ENCODE assay signal across 22 mouse cellular contexts in genomic region chr16:28614412-28614811, GRCm38 (mm10).
DNase-seq lines count a peak whose midpoint lies in the region; ATAC-seq and TF ChIP-seq lines count a peak whose summit lies in the region.
"Had no signal": no experiment of that assay in that cellular context is flagged by ENCODE, and none has a peak within 500 bp of the region (broad histone marks: within the 10 kb centered on the region; RNA-seq: fewer than 3 reads in every experiment).

No protein-coding gene starts in this region.

- intact Hi-C loops in heart, postnatal 14 days (cut with DNase I) = no loop called here

- peak; percentile 71 for ATAC-seq in limb, embryonic 13.5 days (ENCODE audit: low FRiP score, low read depth)
- ATAC-seq in limb, embryonic 14.5 days (ENCODE audit: low FRiP score, low read depth) = peak; percentile 53
- ATAC-seq: activated CD4-positive, CD25-positive, alpha-beta regulatory T cell, adult 4 months; CD4-positive, CD25-positive, alpha-beta regulatory T cell, adult 4 months; forebrain, embryonic 13.5 days; forebrain, embryonic 15.5 days; forebrain, postnatal 0 days; Patski had no signal

- H3K9ac ChIP-seq in limb, embryonic 13.5 days = no peak overlapping the region
- no peak overlapping the region for H3K9ac ChIP-seq in limb, embryonic 14.5 days (ENCODE audit: low read depth, low read length, severe bottlenecking)
- H3K9ac ChIP-seq: embryonic facial prominence, embryonic 13.5 days; forebrain, embryonic 13.5 days; forebrain, embryonic 15.5 days; forebrain, postnatal 0 days had no signal

- H3K4me3 ChIP-seq in limb, embryonic 13.5 days = no peak overlapping the region
- H3K4me3 ChIP-seq in limb, embryonic 14.5 days (replicated peaks; ENCODE audit: low read length) = no peak overlapping the region
- H3K4me3 ChIP-seq: embryonic facial prominence, embryonic 13.5 days; forebrain, embryonic 13.5 days; forebrain, embryonic 15.5 days had no signal

- TF ChIP-seq POLR2A in limb, embryonic 14.5 days (IDR thresholded peaks at IDR 0.05; ENCODE audit: borderline replicate concordance, extremely low read depth, insufficient read depth, insufficient read length) = no peak

- 0 out of 2 replicates have a peak, but pooled peaks cover 3% of the 10 kb centered on the region for H3K27me3 ChIP-seq in limb, embryonic 13.5 days
- no peaks in the 10 kb centered on the region for H3K27me3 ChIP-seq in limb, embryonic 14.5 days (ENCODE audit: control insufficient read depth, insufficient read depth, low read length)
- H3K27me3 ChIP-seq: CH12.LX; embryonic facial prominence, embryonic 13.5 days; forebrain, embryonic 13.5 days; forebrain, embryonic 15.5 days; Patski had no signal

- no peaks in the 10 kb centered on the region for H3K36me3 ChIP-seq in limb, embryonic 13.5 days
- H3K36me3 ChIP-seq in limb, embryonic 14.5 days (ENCODE audit: control insufficient read depth, insufficient read depth, low read length) = no peaks in the 10 kb centered on the region
- H3K36me3 ChIP-seq: embryonic facial prominence, embryonic 13.5 days; forebrain, embryonic 15.5 days; G1E had no signal

- DNase-seq in heart, adult 11 months = peak; percentile 43
- no peak for DNase-seq in heart, postnatal 14 days
- no peak for DNase-seq in limb, embryonic 14.5 days (ENCODE audit: low spot score)
- no peak for DNase-seq in B cell, adult 2 months
- DNase-seq: adrenal gland, adult 8-10 months; adrenal gland, postnatal 14 days; adrenal gland, postnatal 36 days; cerebellum, adult 11-12 months; cerebellum, adult 2 months; cerebellum, adult 9-10 months; cerebellum, postnatal 10 days; cerebellum, postnatal 25 days; forebrain, postnatal 0 days had no signal

- no peaks in the 10 kb centered on the region for H3K9me3 ChIP-seq in limb, embryonic 13.5 days
- no peaks in the 10 kb centered on the region for H3K9me3 ChIP-seq in limb, embryonic 14.5 days (ENCODE audit: control insufficient read depth, low read length)
- H3K9me3 ChIP-seq: embryonic facial prominence, embryonic 13.5 days; forebrain, embryonic 13.5 days; forebrain, embryonic 15.5 days had no signal

- H3K4me1 ChIP-seq in limb, embryonic 13.5 days = peaks cover 18% of the 10 kb centered on the region
- peaks cover 10% of the 10 kb centered on the region for H3K4me1 ChIP-seq in limb, embryonic 14.5 days (ENCODE audit: control insufficient read depth, insufficient read depth, low read length)
- H3K4me1 ChIP-seq: forebrain, embryonic 13.5 days; forebrain, embryonic 15.5 days had no signal

- no peak overlapping the region for H3K27ac ChIP-seq in limb, embryonic 13.5 days
- H3K27ac ChIP-seq in limb, embryonic 14.5 days (replicated peaks; ENCODE audit: low read depth, low read length) = no peak overlapping the region
- H3K27ac ChIP-seq: embryonic facial prominence, embryonic 13.5 days; forebrain, embryonic 13.5 days; forebrain, embryonic 15.5 days had no signal

- H3K4me2 ChIP-seq in limb, embryonic 13.5 days (replicated peaks) = no peak overlapping the region
- no peak overlapping the region for H3K4me2 ChIP-seq in limb, embryonic 14.5 days (replicated peaks; ENCODE audit: low read depth, low read length, severe bottlenecking)
- H3K4me2 ChIP-seq: embryonic facial prominence, embryonic 13.5 days; forebrain, embryonic 13.5 days; forebrain, embryonic 15.5 days had no signal

- 63% methylated on average over 3 of the region's 3 CpGs for WGBS in limb, embryonic 13.5 days
- WGBS in limb, embryonic 14.5 days = 75% methylated on average over 3 of the region's 3 CpGs
